Mouse (Mus musculus) testis, postnatal 10 days (tissue): Measurements from ENCODE around the gene Sh2d4b.

Experiments
- DNase-seq: peaks from one replicate; pipeline ENCODE4 v3.0.0; 2021; ENCODE audit warnings: low spot score

Gene Sh2d4b

GRCm38 (mm10) chr14:40837397-40837796 is 55.7 kb downstream of the Sh2d4b start:
- DNase-seq: no peak

GRCm38 (mm10) chr14:40830505-40830904 is 62.6 kb downstream of the Sh2d4b start:
- DNase-seq: no peak

- DNase-seq: no peak
Observed at GRCm38 (mm10) chr14:40830094-40830493, 63.0 kb downstream of the Sh2d4b start.

GRCm38 (mm10) chr14:40818051-40818450 is 75.0 kb downstream of the Sh2d4b start:
- no peak for DNase-seq

DNA sequence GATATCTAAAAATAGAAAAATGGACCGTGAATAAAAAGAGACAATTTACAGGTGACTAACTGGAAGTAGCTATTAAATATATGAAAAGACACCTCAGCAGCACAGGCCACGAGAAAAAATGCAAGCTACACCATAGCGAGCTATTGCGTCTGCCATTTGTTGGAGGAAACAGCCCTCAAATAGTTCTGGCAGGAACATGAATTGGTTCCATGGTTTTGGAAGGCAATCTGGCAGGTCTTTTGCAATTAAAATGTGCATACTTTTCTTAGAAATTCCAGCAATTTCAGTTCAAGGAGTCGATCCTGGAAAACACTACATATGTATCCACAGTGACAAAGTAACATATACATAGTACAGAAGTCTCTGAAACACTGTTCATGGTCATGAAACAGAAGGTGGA is 76.4 kb downstream of the Sh2d4b start:
- DNase-seq: no peak

GRCm38 (mm10) chr14:40791606-40792005 is 101.5 kb downstream of the Sh2d4b start:
- DNase-seq: peak; percentile 66

GRCm38 (mm10) chr14:40789110-40789509 is 104.0 kb downstream of the Sh2d4b start:
- peak; percentile 74 for DNase-seq

DNA sequence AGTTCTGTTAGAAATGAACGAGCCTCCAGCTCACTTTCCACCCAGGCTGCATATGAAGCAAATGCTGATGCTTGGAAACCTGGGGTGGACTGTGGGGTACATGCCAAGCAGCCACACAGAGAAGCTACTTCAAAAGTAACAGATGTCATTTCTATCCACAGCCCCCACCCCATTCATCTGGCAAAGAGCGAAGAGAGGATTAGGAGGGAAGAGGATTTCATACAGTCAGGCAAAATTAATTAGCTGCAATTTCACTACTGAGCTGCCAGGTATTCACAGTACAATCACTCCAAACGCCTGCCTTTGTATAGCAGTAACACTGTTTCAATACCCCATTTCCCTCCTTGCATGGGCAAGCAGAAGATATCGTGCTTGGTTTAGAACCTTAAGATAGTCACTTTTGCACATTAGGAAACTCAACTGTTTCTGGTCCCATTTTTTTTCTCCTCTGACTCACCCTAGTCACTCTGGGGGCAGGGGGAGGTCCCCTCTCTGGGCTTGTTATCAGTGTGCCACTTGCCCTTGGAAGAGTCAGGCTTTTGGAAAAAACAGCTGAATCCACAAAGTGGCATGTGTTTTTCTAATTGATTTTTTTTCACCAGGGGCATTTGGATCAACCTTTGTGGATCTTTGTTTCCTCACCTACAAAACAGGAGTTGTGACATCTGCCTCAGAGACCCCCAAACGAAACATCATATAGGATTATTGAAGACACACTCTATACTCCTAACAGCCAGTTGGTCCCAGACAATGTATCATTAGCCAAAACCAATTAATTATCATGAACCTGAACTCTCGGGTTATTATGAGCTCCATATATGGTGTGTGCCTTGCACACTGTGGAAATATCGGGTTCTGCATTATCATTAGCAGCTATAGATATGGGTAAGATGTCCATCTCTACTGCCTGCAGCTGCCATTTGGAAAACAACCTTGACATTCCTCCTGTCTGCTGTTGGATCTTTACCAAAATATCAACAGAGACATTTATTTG is 123.7 kb downstream of the Sh2d4b start:
- no peak for DNase-seq
